Mouse (Mus musculus) heart, adult 8-10 months (tissue): Measurements from ENCODE around the gene Kctd4. TPM values are rescaled to one million over a fixed set of nuclear protein-coding genes. Genes with fewer than 3 reads are reported as not detected.

ENCODE experiments used
- DNase-seq: peaks from one replicate; pipeline ENCODE4 v3.0.0; 2022; ENCODE audit warnings: low spot score
- total RNA-seq, 4 experiments: library from RNA; stranded (reverse); gene quantifications; 2 replicates each; pipeline ENCODE4 v1.2.4; 2022

Gene Kctd4
- total RNA-seq, 4 experiments from 2014 or later = not detected

DNA sequence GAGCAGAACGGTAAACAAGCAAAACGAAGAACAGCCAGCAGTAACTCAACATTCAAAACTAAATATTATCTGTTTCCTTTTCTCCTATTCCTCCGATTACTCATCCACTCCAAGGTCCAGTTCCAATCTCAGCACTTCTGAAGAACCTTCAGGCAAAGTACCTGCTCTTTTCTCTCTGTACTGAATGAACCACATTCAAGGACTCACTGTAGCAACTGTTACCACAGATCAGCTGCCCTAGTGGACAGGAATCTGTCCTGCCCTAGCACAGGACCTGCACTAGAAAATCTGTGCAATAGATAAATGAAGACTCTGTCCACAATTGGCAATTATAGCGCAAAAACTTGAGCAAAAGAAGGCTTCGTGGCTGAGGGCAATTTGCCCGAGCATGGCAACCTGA lies 36.1 kb downstream of the Kctd4 start:
- no peak for DNase-seq

DNA sequence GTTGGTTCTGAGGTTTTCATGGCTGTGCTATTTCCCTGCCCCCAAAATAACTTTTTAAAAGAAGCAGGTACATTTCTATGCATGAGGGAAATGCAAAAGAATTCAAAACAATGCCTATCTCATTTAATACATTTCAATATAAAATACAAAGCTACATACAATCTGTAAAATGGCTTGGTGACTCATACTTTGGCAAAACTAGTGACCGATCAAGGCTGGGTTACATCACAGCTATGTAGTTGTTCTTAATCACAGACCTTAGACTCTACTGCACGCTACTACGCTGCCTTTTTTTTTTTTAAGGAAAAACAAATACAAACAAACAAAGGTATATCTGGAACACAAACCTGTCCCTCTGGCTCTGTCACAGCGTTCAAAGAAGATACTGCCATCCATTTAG lies 37.6 kb downstream of the Kctd4 start:
- no peak for DNase-seq

DNA sequence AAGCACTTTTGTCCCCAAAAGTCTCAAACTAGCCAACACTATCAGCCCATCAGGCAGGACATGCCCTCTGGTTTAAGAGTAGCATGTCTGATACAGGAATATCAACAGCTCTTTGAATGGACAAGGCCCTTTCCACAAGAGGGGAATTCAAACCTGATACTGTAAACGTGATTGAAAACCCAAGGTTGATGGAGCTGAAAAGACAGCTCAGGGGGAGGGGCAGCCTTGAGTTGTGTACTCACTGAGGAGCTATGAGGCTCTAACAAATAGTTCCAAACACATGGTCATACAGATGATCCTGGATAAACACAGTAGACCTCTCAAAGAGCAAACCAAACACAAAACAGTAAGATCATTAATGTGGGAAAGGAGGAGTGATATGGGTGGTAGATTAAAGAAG lies 43.3 kb downstream of the Kctd4 start:
- DNase-seq = no peak

DNA sequence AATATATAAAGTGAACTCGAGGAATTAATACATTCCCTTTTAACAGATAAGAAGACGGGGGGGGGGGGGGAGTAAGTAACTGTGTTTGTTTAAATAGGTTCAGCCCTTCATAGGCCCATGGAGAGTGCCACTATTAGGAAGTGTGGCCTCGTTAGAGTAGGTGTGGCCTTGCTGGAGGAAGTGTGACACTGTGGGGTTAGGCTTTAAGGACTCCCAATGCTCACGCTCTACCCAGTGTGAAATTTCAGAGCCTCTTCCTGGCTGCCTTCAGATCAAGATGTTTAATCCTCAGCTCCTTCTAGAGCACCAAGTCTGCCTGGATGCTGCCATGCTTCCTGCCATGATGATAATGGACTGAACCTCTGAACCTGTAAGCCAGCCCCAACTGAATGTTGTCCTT lies 47.0 kb downstream of the Kctd4 start:
- DNase-seq = no peak

DNA sequence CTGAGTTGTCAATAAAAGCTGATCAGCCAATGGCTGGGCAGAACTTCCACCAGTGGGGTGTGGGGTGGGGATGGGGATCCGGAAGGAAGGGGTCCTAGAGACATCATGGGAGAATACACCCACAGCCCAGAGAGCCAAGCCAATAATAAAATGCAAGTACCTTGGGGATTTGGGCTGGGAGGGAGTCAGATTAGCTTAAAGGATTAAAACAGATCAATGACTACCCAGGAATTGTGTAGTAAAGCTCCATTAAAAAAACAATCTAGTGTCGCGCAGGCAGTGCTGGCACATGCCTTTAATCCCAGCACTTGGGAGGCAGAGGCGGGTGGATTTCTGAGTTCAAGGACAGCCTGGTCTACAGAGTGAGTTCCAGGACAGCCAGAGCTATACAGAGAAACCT lies 50.2 kb downstream of the Kctd4 start:
- no peak for DNase-seq

DNA sequence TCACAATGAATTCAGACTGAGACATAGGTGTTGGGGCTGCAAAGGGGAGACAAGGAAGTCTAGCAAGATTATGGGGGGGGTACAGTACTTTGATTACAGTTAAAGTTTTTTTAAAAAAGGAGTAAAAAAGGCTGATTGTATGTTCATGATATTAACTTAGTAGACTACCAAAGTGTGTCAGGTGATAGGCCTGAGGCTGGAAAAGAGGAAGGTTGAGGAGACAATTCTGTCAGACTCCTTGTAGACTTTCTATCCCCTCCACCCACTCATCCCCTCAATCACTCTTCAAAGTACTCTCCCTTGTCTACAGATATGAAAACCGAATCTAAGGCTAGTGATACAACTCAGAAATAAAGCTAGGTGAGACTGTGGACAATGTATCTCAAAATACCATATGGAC lies 53.4 kb downstream of the Kctd4 start:
- no peak for DNase-seq

DNA sequence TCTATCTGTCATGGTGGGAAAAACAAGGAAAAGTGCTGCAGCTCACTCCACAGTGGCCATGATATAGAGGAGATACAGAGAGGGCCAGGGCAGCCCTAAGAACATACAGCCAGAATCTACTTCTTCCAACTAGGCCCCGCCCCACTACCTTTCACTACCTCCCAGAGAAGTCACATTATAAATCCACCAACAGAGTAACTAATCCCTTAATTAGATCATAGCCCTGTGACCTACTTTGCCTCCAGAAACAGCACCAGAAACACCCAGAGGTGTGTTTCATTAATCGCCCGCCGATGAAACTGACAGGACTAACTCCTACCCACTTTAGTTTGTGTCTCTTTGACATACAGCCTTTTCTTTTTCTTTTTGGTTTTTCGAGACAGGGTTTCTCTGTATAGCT lies 54.4 kb downstream of the Kctd4 start:
- DNase-seq = no peak

DNA sequence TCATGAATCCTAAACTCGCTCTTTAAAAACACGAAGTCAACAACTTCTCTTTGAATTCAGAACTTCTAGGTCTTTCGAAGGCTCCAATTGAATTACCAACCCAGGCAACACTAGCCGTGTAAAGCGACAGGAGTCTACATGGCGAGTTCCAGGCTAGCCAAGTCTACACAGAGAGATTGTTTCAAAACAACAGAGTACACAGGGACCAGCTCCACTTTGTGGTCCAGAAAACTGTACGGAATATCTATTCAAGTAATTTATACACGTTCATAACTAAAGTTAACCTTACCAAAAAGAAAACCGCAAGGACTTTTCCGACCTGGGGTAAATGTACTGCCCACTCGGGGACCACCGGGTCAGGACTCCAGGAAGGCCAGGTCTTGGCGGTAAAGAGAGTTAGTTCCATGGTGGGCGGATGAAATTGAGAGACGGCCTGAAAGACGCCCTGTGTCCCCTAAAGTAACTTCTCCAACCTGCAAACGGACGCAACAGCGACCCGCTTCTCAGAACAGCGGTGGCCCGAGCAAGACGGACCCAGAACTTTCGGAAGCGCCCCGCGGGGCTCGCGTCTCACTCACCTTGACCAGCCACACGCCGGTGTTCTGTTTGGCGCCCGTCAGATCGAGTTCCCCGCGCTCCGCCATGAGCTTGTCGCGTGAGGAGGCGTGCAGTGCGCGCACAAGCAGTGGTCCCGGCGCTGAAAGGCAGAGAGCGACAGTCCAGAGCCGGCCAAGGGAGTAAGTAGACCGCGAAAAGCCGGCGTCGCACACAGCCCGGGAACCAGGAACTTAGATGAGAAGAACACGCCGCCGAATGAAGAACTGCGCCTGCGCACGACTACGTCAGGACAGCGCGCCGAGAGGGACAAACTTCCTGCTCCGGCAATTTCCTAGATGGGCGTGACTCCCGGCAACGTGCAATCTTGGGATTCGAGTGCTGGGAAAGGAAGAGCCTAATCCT lies 55.6 kb downstream of the Kctd4 start, which contains the start of gene Gtf2f2:
Gene Gtf2f2 (minus strand): TSS at position 764 of the 960 bp plus-strand sequence.
- peak; percentile 96 for DNase-seq

DNA sequence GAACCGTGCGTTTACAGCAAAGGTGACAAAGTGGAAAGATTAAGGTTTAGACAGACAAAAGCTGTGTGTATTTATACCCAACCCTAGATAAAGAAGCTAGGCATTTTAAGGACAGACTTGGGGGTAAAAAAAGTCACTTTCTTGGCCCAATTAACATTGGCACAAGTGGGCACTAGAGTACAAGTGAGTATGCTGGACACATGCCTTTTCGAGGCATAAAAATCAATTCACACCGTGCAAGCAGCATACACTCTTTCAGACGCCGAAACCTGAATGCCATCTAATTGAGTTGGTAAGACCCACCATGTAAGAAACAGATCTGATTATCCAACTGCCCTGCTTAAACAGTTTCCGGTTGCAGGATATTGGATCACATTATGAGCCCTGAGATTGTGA lies 56.3 kb downstream of the Kctd4 start:
- no peak for DNase-seq

DNA sequence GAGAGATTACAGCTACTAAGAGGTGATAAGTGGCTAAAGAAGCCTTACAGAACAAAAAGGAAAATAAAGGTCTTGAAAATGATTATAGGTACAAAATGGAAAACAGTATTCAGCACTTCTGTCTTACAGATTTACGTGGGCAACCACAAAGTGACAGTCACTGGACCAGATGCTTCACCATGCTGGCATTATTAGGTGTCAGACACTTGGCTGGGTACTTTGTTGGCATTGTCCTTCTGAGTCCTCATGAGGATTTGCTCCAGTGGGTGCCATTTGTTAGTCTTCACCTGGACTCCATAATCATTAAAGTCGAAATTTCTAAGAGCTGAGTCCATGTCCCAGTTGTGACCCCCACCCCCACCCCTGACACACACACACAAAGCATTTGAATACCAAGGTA lies 59.5 kb downstream of the Kctd4 start:
- no peak for DNase-seq

Other genes with a start within 250 kb of the Kctd4 start
- 10 to 100 TPM; 13.9 to 15.4 (median 14.6) TPM for gene Cog3, start 200.5 kb upstream of the Kctd4 start, total RNA-seq
- gene Slc25a30, start 168.0 kb upstream of the Kctd4 start, total RNA-seq = 10 to 100 TPM; 11.0 to 13.3 (median 11.6) TPM
- 1,000 to 10,000 TPM; 2,668 to 3,319 (median 3,029) TPM for gene Tpt1, start 109.9 kb upstream of the Kctd4 start, total RNA-seq
- 10 to 100 TPM; 11.5 to 12.8 (median 11.9) TPM for gene Gtf2f2, start 55.9 kb downstream of the Kctd4 start, total RNA-seq
- 10 to 100 TPM in 3 of 4 experiments, 1 to 10 TPM in 1; 9.5 to 12.3 (median 10.4) TPM for gene Gpalpp1, start 155.8 kb downstream of the Kctd4 start, total RNA-seq
- gene Nufip1, start 155.9 kb downstream of the Kctd4 start, total RNA-seq = 1 to 10 TPM; 3.0 to 3.6 (median 3.2) TPM